Mouse (Mus musculus): ENCODE data around the gene Chchd6.

DNA sequence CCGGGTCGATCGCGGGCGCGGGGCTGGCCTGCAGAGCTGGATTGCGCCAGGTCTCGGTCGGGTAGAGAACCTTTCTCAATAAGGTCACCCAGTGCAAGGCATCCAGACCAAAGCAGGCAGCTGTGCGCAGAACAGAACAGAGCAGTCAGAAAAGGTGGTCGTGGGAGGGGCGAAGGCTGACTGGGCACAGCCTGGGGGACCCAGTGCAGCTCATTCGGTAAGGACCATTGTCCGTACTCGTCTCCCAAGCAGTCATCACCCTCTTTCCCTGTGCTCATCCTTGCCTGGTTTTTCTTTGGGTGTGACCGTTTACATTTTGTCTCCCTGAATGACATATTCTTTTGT is 232.4 kb downstream of the Chchd6 start:
- TF ChIP-seq CTCF (IDR thresholded peaks at IDR 0.05; ENCODE audit: low read depth) (no peak), EP300 (IDR thresholded peaks at IDR 0.05; ENCODE audit: low read depth) (no peak)
